Mouse (Mus musculus) MEL (cell line): Measurements from ENCODE around the gene C2. TPM values are rescaled to one million over a fixed set of nuclear protein-coding genes. Genes with fewer than 3 reads are reported as not detected.

Source experiments
- DNase-seq: peaks from one replicate; pipeline ENCODE4 v3.0.0; 2011; ENCODE audit warnings: low read depth, low spot score
- H3K27ac ChIP-seq: 2 replicates; pipeline ENCODE4 v1.5.1; 2012; ENCODE audit warnings: low read depth, mild to moderate bottlenecking, control low read depth, low read length, moderate library complexity; ENCODE audit not compliant: control insufficient read depth
- H3K27me3 ChIP-seq, 2 experiments: fragments of 150-350 bp in 1 of 2; sonication (generic) in 1 of 2; 2 replicates each; pipeline ENCODE4 v1.6.1; 2012; ENCODE audit warnings: low read length in 2 of 2, mild to moderate bottlenecking in 2 of 2, improper control_type of control experiment in 1 of 2, moderate library complexity in 1 of 2; ENCODE audit not compliant: insufficient read depth in 2 of 2, control insufficient read depth in 1 of 2
- H3K36me3 ChIP-seq, 2 experiments: 2 replicates each; pipeline ENCODE4 v1.6.1; 2012 to 2014; ENCODE audit warnings: low read length in 2 of 2, improper control_type of control experiment in 1 of 2, inconsistent platforms in 1 of 2, mild to moderate bottlenecking in 1 of 2; ENCODE audit not compliant: insufficient read depth in 2 of 2, control insufficient read depth in 1 of 2
- H3K4me1 ChIP-seq, 2 experiments: fragments of 150-350 bp in 1 of 2; sonication (generic) in 1 of 2; 2 replicates each; pipeline ENCODE4 v1.6.1; 2012; ENCODE audit warnings: low read length in 2 of 2, improper control_type of control experiment in 1 of 2, mild to moderate bottlenecking in 1 of 2; ENCODE audit not compliant: insufficient read depth in 2 of 2, control insufficient read depth in 1 of 2
- H3K4me3 ChIP-seq, 2 experiments: fragments of 150-350 bp in 1 of 2; sonication (generic) in 1 of 2; 2 replicates each; pipeline ENCODE4 v1.5.1; 2012; ENCODE audit warnings: low read depth in 2 of 2, low read length in 2 of 2, mild to moderate bottlenecking in 2 of 2, moderate library complexity in 2 of 2, control low read depth in 1 of 2, improper control_type of control experiment in 1 of 2; ENCODE audit not compliant: control insufficient read depth in 1 of 2, insufficient read depth in 1 of 2
- H3K79me2 ChIP-seq: 2 replicates; pipeline ENCODE4 v1.6.1; 2012; ENCODE audit warnings: mild to moderate bottlenecking, low read length, moderate library complexity; ENCODE audit not compliant: control insufficient read depth, poor library complexity, insufficient read depth
- H3K9ac ChIP-seq: 2 replicates; pipeline ENCODE4 v1.6.1; 2012; ENCODE audit warnings: low read depth, mild to moderate bottlenecking, control low read depth, low read length, moderate library complexity; ENCODE audit not compliant: control insufficient read depth, poor library complexity, severe bottlenecking
- H3K9me3 ChIP-seq: fragments of 150-350 bp; sonication (generic); replicated peaks from 2 replicates; pipeline ENCODE4 v1.6.1; 2012; ENCODE audit warnings: mild to moderate bottlenecking, low read length, improper control_type of control experiment, moderate library complexity; ENCODE audit not compliant: insufficient read depth
- BHLHE40 ChIP-seq: IDR thresholded peaks from 2 replicates; pipeline ENCODE4 v1.6.1; 2012; ENCODE audit warnings: low read depth, mild to moderate bottlenecking, inconsistent platforms, low read length, improper control_type of control experiment, borderline replicate concordance
- CHD2 ChIP-seq: IDR thresholded peaks from 2 replicates; pipeline ENCODE4 v1.6.1; 2011; ENCODE audit warnings: low read length, improper control_type of control experiment
- CTCF ChIP-seq, 3 experiments: IDR thresholded peaks in 2 of 3; conservative IDR thresholded peaks in 1 of 3; 2 replicates each; pipeline ENCODE4 v1.5.1; 2011 to 2012; ENCODE audit warnings: low read length in 3 of 3, low read depth in 2 of 3, mild to moderate bottlenecking in 2 of 3, improper control_type of control experiment in 1 of 3, inconsistent platforms in 1 of 3, mixed read lengths in 1 of 3, moderate library complexity in 1 of 3; ENCODE audit not compliant: control insufficient read depth in 1 of 3, insufficient read depth in 1 of 3, poor library complexity in 1 of 3, severe bottlenecking in 1 of 3
- E2F4 ChIP-seq: IDR thresholded peaks from 2 replicates; pipeline ENCODE4 v1.6.1; 2011; ENCODE audit warnings: low read depth, low read length, improper control_type of control experiment, borderline replicate concordance
- ELF1 ChIP-seq: IDR thresholded peaks from 2 replicates; pipeline ENCODE4 v1.6.1; 2014; ENCODE audit warnings: low read depth, mild to moderate bottlenecking, inconsistent platforms, low read length, improper control_type of control experiment, moderate library complexity
- ETS1 ChIP-seq: IDR thresholded peaks from 2 replicates; pipeline ENCODE4 v1.6.1; 2012; ENCODE audit warnings: low read depth, mild to moderate bottlenecking, inconsistent platforms, low read length, improper control_type of control experiment, moderate library complexity
- GABPA ChIP-seq: IDR thresholded peaks from 2 replicates; pipeline ENCODE4 v1.6.1; 2012; ENCODE audit warnings: low read depth, mild to moderate bottlenecking, inconsistent platforms, low read length, improper control_type of control experiment, moderate library complexity
- HCFC1 ChIP-seq: IDR thresholded peaks from 2 replicates; pipeline ENCODE4 v1.6.1; 2012; ENCODE audit warnings: low read depth, mild to moderate bottlenecking, inconsistent platforms, low read length, improper control_type of control experiment, moderate library complexity
- JUND ChIP-seq: IDR thresholded peaks from 2 replicates; pipeline ENCODE4 v1.6.1; 2011; ENCODE audit warnings: low read depth, mild to moderate bottlenecking, improper control_type of control experiment, low read length
- KAT2A ChIP-seq: conservative IDR thresholded peaks from 2 replicates; pipeline ENCODE4 v1.6.1; 2012; ENCODE audit warnings: low read depth, low read length, improper control_type of control experiment, inconsistent platforms
- MEF2A ChIP-seq: IDR thresholded peaks from 2 replicates; pipeline ENCODE4 v1.6.1; 2014; ENCODE audit warnings: low read depth, mild to moderate bottlenecking, inconsistent platforms, low read length, improper control_type of control experiment; ENCODE audit not compliant: poor library complexity, insufficient replicate concordance, severe bottlenecking; ENCODE audit errors: extremely low read depth
- MXI1 ChIP-seq: IDR thresholded peaks from 2 replicates; pipeline ENCODE4 v1.6.1; 2011; ENCODE audit warnings: mild to moderate bottlenecking, low read depth, low read length, improper control_type of control experiment
- MYB ChIP-seq: IDR thresholded peaks from 2 replicates; pipeline ENCODE4 v1.6.1; 2011; ENCODE audit warnings: mild to moderate bottlenecking, low read depth, low read length, improper control_type of control experiment
- MYC ChIP-seq: IDR thresholded peaks from 2 replicates; pipeline ENCODE4 v1.6.1; 2011; ENCODE audit warnings: low read depth, mild to moderate bottlenecking, low read length, improper control_type of control experiment, moderate library complexity
- NELFE ChIP-seq: IDR thresholded peaks from 2 replicates; pipeline ENCODE4 v1.6.1; 2011; ENCODE audit warnings: low read depth, low read length, improper control_type of control experiment
- POLR2AphosphoS2 ChIP-seq: IDR thresholded peaks from 2 replicates; pipeline ENCODE4 v1.6.1; 2011; ENCODE audit warnings: low read length, improper control_type of control experiment
- POLR2AphosphoS5 ChIP-seq: IDR thresholded peaks from 2 replicates; pipeline ENCODE4 v1.6.1; 2012; ENCODE audit warnings: low read depth, borderline replicate concordance, mild to moderate bottlenecking, inconsistent platforms, low read length, moderate library complexity, mixed read lengths
- RAD21 ChIP-seq: IDR thresholded peaks from 2 replicates; pipeline ENCODE4 v1.6.1; 2011; ENCODE audit warnings: mild to moderate bottlenecking, low read depth, low read length, improper control_type of control experiment
- RCOR1 ChIP-seq: IDR thresholded peaks from 2 replicates; pipeline ENCODE4 v1.6.1; 2012; ENCODE audit warnings: low read depth, mild to moderate bottlenecking, inconsistent platforms, low read length, improper control_type of control experiment
- SMC3 ChIP-seq: IDR thresholded peaks from 2 replicates; pipeline ENCODE4 v1.6.1; 2011; ENCODE audit warnings: low read depth, low read length, improper control_type of control experiment
- TBP ChIP-seq: IDR thresholded peaks from 2 replicates; pipeline ENCODE4 v1.8.0; 2011; ENCODE audit warnings: low read depth, low read length, improper control_type of control experiment
- TCF12 ChIP-seq: IDR thresholded peaks from 2 replicates; pipeline ENCODE4 v1.6.1; 2014; ENCODE audit warnings: low read depth, mild to moderate bottlenecking, inconsistent platforms, low read length, improper control_type of control experiment, moderate library complexity
- USF1 ChIP-seq: IDR thresholded peaks from 2 replicates; pipeline ENCODE4 v1.6.1; 2014; ENCODE audit warnings: low read depth, mild to moderate bottlenecking, inconsistent platforms, low read length, improper control_type of control experiment, moderate library complexity
- USF2 ChIP-seq, 2 experiments: IDR thresholded peaks; 2 replicates each; pipeline ENCODE4 v1.6.1; 2011 to 2012; ENCODE audit warnings: improper control_type of control experiment in 2 of 2, low read length in 2 of 2, borderline replicate concordance in 1 of 2, inconsistent platforms in 1 of 2, low read depth in 1 of 2, mild to moderate bottlenecking in 1 of 2; ENCODE audit not compliant: insufficient read depth in 1 of 2
- ZC3H11A ChIP-seq: IDR thresholded peaks from 2 replicates; pipeline ENCODE4 v1.6.1; 2012; ENCODE audit warnings: low read depth, mild to moderate bottlenecking, inconsistent platforms, low read length, improper control_type of control experiment
- ZKSCAN1 ChIP-seq: IDR thresholded peaks from 2 replicates; pipeline ENCODE4 v1.6.1; 2012; ENCODE audit warnings: low read depth, mild to moderate bottlenecking, inconsistent platforms, low read length, improper control_type of control experiment, moderate library complexity
- ZMIZ1 ChIP-seq: IDR thresholded peaks from 2 replicates; pipeline ENCODE4 v1.6.1; 2012; ENCODE audit warnings: low read depth, mild to moderate bottlenecking, inconsistent platforms, low read length, improper control_type of control experiment, moderate library complexity
- ZNF384 ChIP-seq: IDR thresholded peaks from 2 replicates; pipeline ENCODE4 v1.6.1; 2012; ENCODE audit warnings: low read depth, mild to moderate bottlenecking, inconsistent platforms, low read length, improper control_type of control experiment
- polyA plus RNA-seq, 2 experiments: library from polyadenylated mRNA; stranded (reverse) in 1 of 2; unstranded in 1 of 2; fragments of >175 nt in 1 of 2; fragments of >200 nt in 1 of 2; gene quantifications; 2 replicates each; pipeline versions ENCODE4 v1.2.1 to v1.2.4; 2012; ENCODE audit warnings: low replicate concordance in 2 of 2, low read depth in 1 of 2; ENCODE audit not compliant: insufficient read length in 2 of 2, insufficient read depth in 1 of 2, missing spikeins in 1 of 2
- total RNA-seq: library from RNA; depleted of rRNA; stranded (reverse); fragments of 300-350 nt; gene quantifications from 2 replicates; pipeline ENCODE4 v1.2.3, GENCODE M21; 2012

The C2 gene
- total and polyA plus RNA-seq, 3 experiments: 2.2 to 9.4 TPM; not detected in 1

DNA sequence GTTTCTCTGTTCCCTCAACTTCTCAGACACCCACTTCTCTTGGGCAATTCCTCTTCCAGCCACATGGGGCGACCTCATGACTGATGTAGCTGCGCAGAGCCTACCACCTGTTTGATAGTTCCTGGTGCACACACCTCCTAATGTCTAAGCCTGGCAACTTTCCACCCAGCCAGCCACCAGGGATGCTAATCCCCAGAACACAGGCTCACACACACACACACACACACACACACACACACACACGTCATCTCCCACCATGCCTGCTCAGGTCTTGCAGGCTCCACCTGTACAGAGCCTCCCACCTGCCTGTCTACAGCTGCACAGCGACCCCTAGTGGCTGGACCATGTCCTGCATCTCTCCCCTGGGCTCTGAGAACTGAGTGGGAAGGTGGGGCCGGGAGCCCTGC lies 13.9 kb upstream of the C2 start:
- Histone ChIP-seq H3K36me3 (peaks cover 0 to 4% of the 10 kb centered on the region in 2 experiments; a peak in 2 of 4 replicates), H3K9me3 (no peaks in the 10 kb centered on the region), H3K79me2 (no peaks in the 10 kb centered on the region), H3K4me1 (no peaks in the 10 kb centered on the region), H3K9ac (no peak overlapping the region), H3K27me3 (no peaks in the 10 kb centered on the region), H3K4me3 (no peak overlapping the region), H3K27ac (no peak overlapping the region)
- no peak for TF ChIP-seq ZKSCAN1
- no peak for TF ChIP-seq POLR2AphosphoS5
- peak; percentile 47; the same call in 1 of the 2 replicates for TF ChIP-seq ZC3H11A
- no peak for TF ChIP-seq GABPA
- TF ChIP-seq SMC3: peak; percentile 52
- TF ChIP-seq MYB: no peak
- no peak for TF ChIP-seq ZMIZ1
- TF ChIP-seq KAT2A: no peak
- no peak for TF ChIP-seq NELFE
- peak; percentile 59 for TF ChIP-seq RAD21
- TF ChIP-seq E2F4: no peak
- TF ChIP-seq ETS1: no peak
- no peak for TF ChIP-seq USF1
- peak; percentile 85 to 98 (median 87) for TF ChIP-seq CTCF (IDR thresholded peaks at IDR 0.05 in 2 of 3, conservative IDR thresholded peaks at IDR 0.05 in 1 of 3; ENCODE audit: control insufficient read depth in 1 of 3, insufficient read depth in 1 of 3, low read depth in 2 of 3, low read length in 3 of 3, poor library complexity in 1 of 3, severe bottlenecking in 1 of 3)
- TF ChIP-seq USF2 (IDR thresholded peaks at IDR 0.05; ENCODE audit: borderline replicate concordance in 1 of 2, insufficient read depth in 1 of 2, low read depth in 1 of 2, low read length in 2 of 2): no peak
- no peak for TF ChIP-seq POLR2AphosphoS2
- TF ChIP-seq CHD2: no peak
- peak; percentile 73 for DNase-seq

DNA sequence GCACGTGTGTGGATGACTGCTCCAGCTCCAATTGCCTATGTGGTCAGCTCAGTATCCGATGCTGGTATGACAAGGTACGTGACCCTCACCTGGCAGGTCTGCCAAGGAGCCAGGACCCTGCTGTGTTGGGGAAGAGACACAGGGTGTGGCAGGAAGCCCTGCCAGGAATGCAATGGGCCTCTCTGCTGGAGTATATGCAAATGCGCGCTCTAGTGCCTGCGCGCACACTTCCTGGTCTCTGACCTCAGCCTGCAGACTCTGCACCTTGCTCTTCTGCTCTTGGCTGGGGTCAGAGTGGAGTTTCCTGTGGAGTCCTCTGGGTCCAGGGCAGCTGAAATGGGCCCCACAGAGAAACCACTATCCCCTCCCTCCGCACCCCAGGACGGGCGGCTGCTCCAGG lies 12.9 kb upstream of the C2 start:
- Histone ChIP-seq H3K4me3 (no peak overlapping the region), H3K9ac (no peak overlapping the region), H3K27me3 (no peaks in the 10 kb centered on the region), H3K9me3 (no peaks in the 10 kb centered on the region), H3K4me1 (no peaks in the 10 kb centered on the region), H3K79me2 (no peaks in the 10 kb centered on the region), H3K27ac (no peak overlapping the region), H3K36me3 (peaks cover 0 to 4% of the 10 kb centered on the region in 2 experiments; a peak in 2 of 4 replicates)
- TF ChIP-seq USF1 (no peak), GABPA (no peak), KAT2A (no peak), JUND (no peak), TCF12 (no peak), RCOR1 (no peak), HCFC1 (no peak), SMC3 (no peak), BHLHE40 (no peak), POLR2AphosphoS2 (no peak), NELFE (no peak), MYC (no peak), TBP (no peak), ELF1 (no peak), MXI1 (no peak), E2F4 (no peak), RAD21 (no peak), ZNF384 (no peak), MEF2A (no peak)
- DNase-seq: no peak
